ENCODE assay signal across 14 mouse cellular contexts in genomic region chr13:63979581-63979980, GRCm38 (mm10).
A peak's percentile ranks its signal among the peaks of the same experiment; 100 is the strongest.
DNase-seq lines count a peak whose midpoint lies in the region; ATAC-seq and TF ChIP-seq lines count a peak whose summit lies in the region.
"Had no signal": no experiment of that assay in that cellular context is flagged by ENCODE, and none has a peak within 500 bp of the region (broad histone marks: within the 10 kb centered on the region; RNA-seq: fewer than 3 reads in every experiment).

No protein-coding gene starts in this region.

- 31% methylated on average over 1 of the region's 1 CpGs for whole genome bisulfite sequencing in lung, embryonic 14.5 days
- WGBS in embryonic facial prominence, embryonic 12.5 days: 27% methylated on average over 1 of the region's 1 CpGs
- 80% methylated on average over 1 of the region's 1 CpGs for WGBS in small intestine, adult 2 months

- peaks cover 21% of the 10 kb centered on the region for H3K4me1 ChIP-seq in lung, embryonic 14.5 days (ENCODE audit: insufficient read depth)
- peaks cover 10 to 38% of the 10 kb centered on the region in 2 experiments for H3K4me1 ChIP-seq in ES-E14 (ENCODE audit: control insufficient read depth in 2 of 2, insufficient read depth in 2 of 2, low read length in 2 of 2, poor library complexity in 1 of 2)
- H3K4me1 ChIP-seq in embryonic facial prominence, embryonic 12.5 days: peaks cover 17% of the 10 kb centered on the region
- peaks cover 4% of the 10 kb centered on the region; the same call in 1 of the 2 replicates for H3K4me1 ChIP-seq in small intestine, adult 2 months (ENCODE audit: control insufficient read depth, insufficient read depth, insufficient read length, low read length)

- no peak for ATAC-seq in lung, embryonic 14.5 days (ENCODE audit: insufficient read depth)
- ATAC-seq in embryonic facial prominence, embryonic 12.5 days (ENCODE audit: insufficient number of reproducible peaks, insufficient read depth, low FRiP score, low TSS enrichment): no peak
- ATAC-seq: liver, embryonic 12.5 days had no signal

- in situ Hi-C loops in ES-E14 (cut with MboI; ENCODE audit: low sequenced_read_pairs in 2 of 2, unreplicated experiment in 2 of 2): no loop called here

- H3K4me2 ChIP-seq in lung, embryonic 14.5 days: no peak overlapping the region
- H3K4me2 ChIP-seq in embryonic facial prominence, embryonic 12.5 days (replicated peaks): no peak overlapping the region
- H3K4me2 ChIP-seq: liver, embryonic 12.5 days had no signal

- intact Hi-C loops in gastrocnemius, postnatal 36 days (cut with DNase I): no loop called here

- peak overlapping the region; percentile 93 for H3K27ac ChIP-seq in lung, embryonic 14.5 days (ENCODE audit: low read depth)
- H3K27ac ChIP-seq in ES-E14 (ENCODE audit: insufficient read depth, low read depth, low read length, poor library complexity, severe bottlenecking): peak overlapping the region; percentile 89
- H3K27ac ChIP-seq in embryonic facial prominence, embryonic 12.5 days: peak overlapping the region; percentile 80
- 0 out of 2 replicates have a peak overlapping the region, but pooled peaks have one; percentile 18 for H3K27ac ChIP-seq in small intestine, adult 2 months (ENCODE audit: insufficient read depth, low read depth, low read length)
- H3K27ac ChIP-seq: heart, adult 2 months; liver, embryonic 12.5 days; macrophage had no signal

- TF ChIP-seq POLR2A in small intestine, adult 2 months (IDR thresholded peaks at IDR 0.05; ENCODE audit: low read depth, low read length): no peak

- no peaks in the 10 kb centered on the region for H3K27me3 ChIP-seq in lung, embryonic 14.5 days (ENCODE audit: insufficient read depth, low read length)
- H3K27me3 ChIP-seq in embryonic facial prominence, embryonic 12.5 days: no peaks in the 10 kb centered on the region
- no peaks in the 10 kb centered on the region for H3K27me3 ChIP-seq in small intestine, adult 2 months (ENCODE audit: control insufficient read depth, insufficient read depth, low read length)
- H3K27me3 ChIP-seq: liver, embryonic 12.5 days had no signal

- no peak for DNase-seq in lung, embryonic 14.5 days
- DNase-seq in lung, postnatal 25 days (ENCODE audit: low spot score): no peak
- no peak for DNase-seq in ES-E14 (ENCODE audit: low read depth, low spot score)
- DNase-seq in spleen, postnatal 36 days (ENCODE audit: low spot score in 2 of 2): no peak
- DNase-seq in gastrocnemius, postnatal 36 days: no peak
- DNase-seq: cerebellum, adult 11 months; heart, adult 2 months; heart, postnatal 36 days; kidney, postnatal 36 days; layer of hippocampus, postnatal 36 days had no signal

- H3K9me3 ChIP-seq in lung, embryonic 14.5 days (ENCODE audit: low read depth, low read length): no peaks in the 10 kb centered on the region
- no peaks in the 10 kb centered on the region for H3K9me3 ChIP-seq in ES-E14 (ENCODE audit: control insufficient read depth, insufficient read depth, low read depth, low read length)
- no peaks in the 10 kb centered on the region for H3K9me3 ChIP-seq in embryonic facial prominence, embryonic 12.5 days
- H3K9me3 ChIP-seq: liver, embryonic 12.5 days had no signal

- no peak for TF ChIP-seq CTCF in lung, embryonic 14.5 days (IDR thresholded peaks at IDR 0.05; ENCODE audit: low read depth)
- TF ChIP-seq CTCF in small intestine, adult 2 months (IDR thresholded peaks at IDR 0.05; ENCODE audit: extremely low read depth, insufficient read length, insufficient replicate concordance, low read depth, low read length): no peak

- no peaks in the 10 kb centered on the region for H3K36me3 ChIP-seq in lung, embryonic 14.5 days (ENCODE audit: insufficient read depth)
- H3K36me3 ChIP-seq in ES-E14 (ENCODE audit: control insufficient read depth, insufficient read depth, low read length, poor library complexity, severe bottlenecking): no peaks in the 10 kb centered on the region
- H3K36me3 ChIP-seq in embryonic facial prominence, embryonic 12.5 days: no peaks in the 10 kb centered on the region
- no peaks in the 10 kb centered on the region for H3K36me3 ChIP-seq in small intestine, adult 2 months (ENCODE audit: control insufficient read depth, insufficient read depth, low read length)
- H3K36me3 ChIP-seq: liver, embryonic 12.5 days had no signal

- H3K9ac ChIP-seq in lung, embryonic 14.5 days: no peak overlapping the region
- H3K9ac ChIP-seq in ES-E14 (ENCODE audit: insufficient read depth, low read depth, low read length, poor library complexity, severe bottlenecking): no peak overlapping the region
- H3K9ac ChIP-seq in embryonic facial prominence, embryonic 12.5 days: no peak overlapping the region
- H3K9ac ChIP-seq: liver, embryonic 12.5 days had no signal

- H3K4me3 ChIP-seq in lung, embryonic 14.5 days (ENCODE audit: low read depth, low read length): no peak overlapping the region
- no peak overlapping the region for H3K4me3 ChIP-seq in ES-E14 (ENCODE audit: insufficient read depth in 1 of 2, low read depth in 1 of 2, low read length in 2 of 2, poor library complexity in 1 of 2, severe bottlenecking in 1 of 2)
- no peak overlapping the region for H3K4me3 ChIP-seq in embryonic facial prominence, embryonic 12.5 days
- no peak overlapping the region for H3K4me3 ChIP-seq in small intestine, adult 2 months (ENCODE audit: low read depth, low read length)
- H3K4me3 ChIP-seq: heart, adult 2 months; liver, embryonic 12.5 days had no signal

TF ChIP-seq in ES-E14, 5 proteins besides CTCF, POLR2A, EP300 and RAD21:
- TF ChIP-seq MAFK (IDR thresholded peaks at IDR 0.05; ENCODE audit: insufficient read depth, low read depth, low read length) (no peak), HCFC1 (IDR thresholded peaks at IDR 0.05; ENCODE audit: borderline replicate concordance, insufficient read depth, low read length) (no peak; the same call in 1 of the 2 replicates), ZC3H11A (IDR thresholded peaks at IDR 0.05; ENCODE audit: borderline replicate concordance, low read depth, low read length) (no peak), CHD2 (IDR thresholded peaks at IDR 0.05; ENCODE audit: low read depth, low read length) (no peak), ZNF384 (IDR thresholded peaks at IDR 0.05; ENCODE audit: low read depth, low read length) (no peak)

Comparison
In these comparisons a context has a peak if more than half of its experiments do, and no peak if none do; other contexts are left out.
1. H3K27ac ChIP-seq: peak in every context shown above with its lines; median percentile 93 in lung, embryonic 14.5 days; 89 in ES-E14; 80 in embryonic facial prominence, embryonic 12.5 days; 18 in small intestine, adult 2 months.